Mouse (Mus musculus) cerebellum, adult 2 months (tissue): ENCODE results near the gene Casc3.

Experiments
- CTCF ChIP-seq: fragments of 200-500 bp; IDR thresholded peaks from 2 replicates; pipeline ENCODE4 v1.5.1; 2011; ENCODE audit warnings: low read depth, mild to moderate bottlenecking, control low read depth, low read length, moderate library complexity, borderline replicate concordance; ENCODE audit not compliant: insufficient read depth
- POLR2A ChIP-seq: fragments of 200-500 bp; IDR thresholded peaks from 2 replicates; pipeline ENCODE4 v1.6.1; 2011; ENCODE audit warnings: low read length, control low read depth, borderline replicate concordance; ENCODE audit not compliant: insufficient read depth

DNA sequence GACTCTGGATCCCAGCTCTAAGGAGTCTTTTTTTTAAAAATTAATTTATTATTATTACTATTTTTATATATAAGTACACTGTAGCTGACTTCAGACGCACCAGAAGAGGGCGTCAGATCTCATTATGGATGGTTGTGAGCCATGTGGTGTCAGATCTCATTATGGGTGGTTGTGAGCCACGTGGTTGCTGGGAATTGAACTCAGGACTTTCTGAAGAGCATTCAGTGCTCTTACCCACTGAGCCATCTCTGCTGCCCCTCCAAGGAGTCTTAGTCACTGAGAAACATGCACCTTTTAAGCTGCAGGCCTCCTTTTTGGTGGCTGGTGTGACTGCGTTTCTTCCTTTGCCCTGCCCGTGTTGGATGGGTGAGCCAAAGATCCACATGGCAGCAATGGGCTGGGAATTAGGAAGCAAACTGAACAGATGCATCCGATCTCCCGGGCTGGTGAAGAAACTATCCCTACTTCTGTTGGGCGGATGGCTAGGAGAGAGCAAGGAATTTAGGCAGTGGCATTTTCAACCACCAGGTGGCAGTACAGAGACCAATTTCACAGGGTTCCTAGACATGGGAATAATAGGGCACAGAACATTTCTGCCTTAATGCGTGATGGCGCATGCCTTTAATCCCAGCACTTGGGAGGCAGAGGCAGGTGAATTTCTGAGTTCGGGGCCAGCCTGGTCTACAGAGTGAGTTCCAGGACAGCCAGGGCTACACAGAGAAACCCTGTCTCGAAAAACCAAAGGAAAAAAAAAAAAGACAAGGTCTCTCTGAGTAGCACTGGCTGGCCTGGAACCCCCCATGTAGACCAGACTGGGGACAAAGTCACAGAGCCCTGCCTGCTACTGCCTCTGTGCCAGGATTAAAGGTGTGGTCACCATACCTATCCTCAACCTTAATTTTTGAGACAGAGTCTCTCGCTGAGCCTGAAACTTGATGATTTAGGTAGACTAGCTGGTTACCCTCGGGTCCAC, 54.3 kb downstream of the Casc3 start:
- no peak for TF ChIP-seq POLR2A
- peak; percentile 73 for TF ChIP-seq CTCF
